Mouse (Mus musculus) CD4-positive, CD25-positive, alpha-beta regulatory T cell, adult 2 months (primary cell): ENCODE measurements around the gene Lbp.

Source experiments
- DNase-seq: peaks from one replicate; pipeline ENCODE4 v3.0.0-alpha.2; 2012; ENCODE audit warnings: low read depth, low spot score

Gene Lbp

GRCm38 (mm10) chr2:158360873-158361677 is 54.8 kb downstream of the Lbp start:
- DNase-seq, result peak; percentile 94

- no peak for DNase-seq
These were observed 55.5 kb downstream of the Lbp start for GRCm38 (mm10) chr2:158361678-158362320.

- no peak for DNase-seq
These were observed 57.9 kb downstream of the Lbp start for GRCm38 (mm10) chr2:158364175-158364574.

GRCm38 (mm10) chr2:158365099-158365850 is 59.0 kb downstream of the Lbp start:
- DNase-seq, result no peak

GRCm38 (mm10) chr2:158367654-158368053 is 61.4 kb downstream of the Lbp start:
- no peak for DNase-seq

GRCm38 (mm10) chr2:158368313-158368712 is 62.0 kb downstream of the Lbp start:
- no peak for DNase-seq

GRCm38 (mm10) chr2:158369474-158370172 is 63.3 kb downstream of the Lbp start:
- DNase-seq, result no peak

- no peak for DNase-seq
These were observed 63.9 kb downstream of the Lbp start for GRCm38 (mm10) chr2:158370173-158370550.

GRCm38 (mm10) chr2:158373061-158373460 is 66.8 kb downstream of the Lbp start:
- DNase-seq, result no peak

- no peak for DNase-seq
These were observed 67.2 kb downstream of the Lbp start for GRCm38 (mm10) chr2:158373516-158373915.

GRCm38 (mm10) chr2:158375443-158376122 is 69.3 kb downstream of the Lbp start, which contains the start of gene Snhg11:
Gene Snhg11 (plus strand): TSS chr2:158375638.
- DNase-seq, result peak; percentile 19

- DNase-seq, result no peak
These were observed 69.9 kb downstream of the Lbp start for GRCm38 (mm10) chr2:158376123-158376687.

GRCm38 (mm10) chr2:158376798-158377197 is 70.5 kb downstream of the Lbp start:
- DNase-seq, result no peak

- no peak for DNase-seq
These were observed 71.5 kb downstream of the Lbp start for GRCm38 (mm10) chr2:158377811-158378210.

- DNase-seq, result peak; percentile 89
These were observed 73.2 kb downstream of the Lbp start for GRCm38 (mm10) chr2:158379354-158380078.
